Mouse (Mus musculus) cortical plate, adult 2 months (tissue): ENCODE results near the gene Rasl10a.

Source experiments
- CTCF ChIP-seq: fragments of 200-500 bp; IDR thresholded peaks from 2 replicates; pipeline ENCODE4 v1.5.1; 2011; ENCODE audit warnings: mild to moderate bottlenecking, control low read depth, low read length; ENCODE audit not compliant: insufficient read depth; ENCODE audit errors: extremely low read depth
- POLR2A ChIP-seq: fragments of 200-500 bp; IDR thresholded peaks from 2 replicates; pipeline ENCODE4 v1.6.1; 2011; ENCODE audit warnings: mild to moderate bottlenecking, low read length, control low read depth; ENCODE audit not compliant: insufficient read depth; ENCODE audit errors: extremely low read depth

DNA sequence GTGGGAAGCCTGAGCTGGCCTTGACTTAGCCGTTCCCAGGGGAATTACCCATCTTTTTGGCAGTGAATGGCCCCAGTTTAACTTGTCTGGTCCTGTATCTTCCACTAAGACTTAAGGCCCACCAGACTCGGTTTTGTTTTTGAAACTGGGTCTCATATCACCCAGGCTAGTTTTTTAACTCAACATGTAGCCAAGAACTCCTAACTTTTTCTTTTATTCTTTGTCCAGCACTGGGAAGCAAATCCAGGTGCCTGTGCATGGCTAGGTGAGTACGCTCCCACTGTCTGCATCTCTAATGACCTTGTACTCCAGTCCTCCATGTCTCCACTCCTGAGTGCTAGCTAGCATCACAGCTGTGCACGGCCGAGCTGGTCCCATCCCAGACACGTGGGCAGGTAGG lies 43.7 kb downstream of the Rasl10a start:
- TF ChIP-seq POLR2A = no peak
- no peak for TF ChIP-seq CTCF
